Mouse (Mus musculus) limb, embryonic 15.5 days (tissue): Measurements from ENCODE around the gene Tufm. TPM values are rescaled to one million over a fixed set of nuclear protein-coding genes. Genes with fewer than 3 reads are reported as not detected.

Experiments
- ATAC-seq: fragments of 200-750 bp; cut with Nextera tagmentation; 2 replicates; pipeline ENCODE4 v1.8.0; 2017; ENCODE audit warnings: low read depth, moderate TSS enrichment; ENCODE audit not compliant: insufficient number of reproducible peaks, low FRiP score, low TSS enrichment
- H3K27ac ChIP-seq: fragments of 300-500 bp; sonication (generic); 2 replicates; pipeline ENCODE4 v1.5.1; 2015; ENCODE audit warnings: moderate library complexity, mild to moderate bottlenecking, inconsistent platforms
- H3K27me3 ChIP-seq: fragments of 300-500 bp; sonication (generic); 2 replicates; pipeline ENCODE4 v1.6.1; 2015; ENCODE audit warnings: inconsistent platforms
- H3K36me3 ChIP-seq: fragments of 300-500 bp; sonication (generic); 2 replicates; pipeline ENCODE4 v1.6.1; 2015; ENCODE audit warnings: inconsistent platforms
- H3K4me1 ChIP-seq: fragments of 300-500 bp; sonication (generic); 2 replicates; pipeline ENCODE4 v1.6.1; 2015; ENCODE audit warnings: inconsistent platforms
- H3K4me2 ChIP-seq: fragments of 300-500 bp; sonication (generic); 2 replicates; pipeline ENCODE4 v1.6.1; 2015; ENCODE audit warnings: mild to moderate bottlenecking, inconsistent platforms
- H3K4me3 ChIP-seq: fragments of 300-500 bp; sonication (generic); 2 replicates; pipeline ENCODE4 v1.5.1; 2015; ENCODE audit warnings: mild to moderate bottlenecking, inconsistent platforms
- H3K9ac ChIP-seq: fragments of 300-500 bp; sonication (generic); 2 replicates; pipeline ENCODE4 v1.6.1; 2015; ENCODE audit warnings: inconsistent platforms
- H3K9me3 ChIP-seq: fragments of 300-500 bp; sonication (generic); 2 replicates; pipeline ENCODE4 v1.6.1; 2016; ENCODE audit warnings: inconsistent platforms
- WGBS: fragments of 180-500 bp; shearing (Covaris S2); methylation state at CpG from one replicate; pipeline ENCODE4 v1.1.7; 2015; 5-methylcytosine and 5-hydroxymethylcytosine counted together
- polyA plus RNA-seq: library from polyadenylated mRNA; unstranded; fragments of >200 nt; fragmentation: Nextera tagmentation; extraction: Ambion mirVana; gene quantifications from 2 replicates; pipeline ENCODE4 v1.2.1, GENCODE M21; 2015

Tufm gene
- polyA plus RNA-seq, 1 experiment from 2014 or later = 120 TPM

- ATAC-seq = no peak
- Histone ChIP-seq H3K36me3 (peaks cover 55% of the 10 kb centered on the region), H3K4me3 (no peak overlapping the region), H3K4me1 (peaks cover 25% of the 10 kb centered on the region), H3K27ac (peak overlapping the region; percentile 58; the same call in 1 of the 2 replicates), H3K9me3 (no peaks in the 10 kb centered on the region), H3K27me3 (no peaks in the 10 kb centered on the region), H3K9ac (no peak overlapping the region), H3K4me2 (no peak overlapping the region)
- WGBS = 83% methylated on average over 5 of the region's 5 CpGs
These were observed 20.5 kb upstream of the Tufm start for GRCm38 (mm10) chr7:126466707-126467106.

- Histone ChIP-seq H3K4me1 (peaks cover 26% of the 10 kb centered on the region), H3K9ac (no peak overlapping the region), H3K9me3 (no peaks in the 10 kb centered on the region), H3K27me3 (no peaks in the 10 kb centered on the region), H3K27ac (no peak overlapping the region), H3K36me3 (peaks cover 61% of the 10 kb centered on the region), H3K4me2 (no peak overlapping the region), H3K4me3 (no peak overlapping the region)
- 74% methylated on average over 5 of the region's 5 CpGs for WGBS
- ATAC-seq = no peak
These were observed 19.9 kb upstream of the Tufm start for GRCm38 (mm10) chr7:126467271-126467670.

DNA sequence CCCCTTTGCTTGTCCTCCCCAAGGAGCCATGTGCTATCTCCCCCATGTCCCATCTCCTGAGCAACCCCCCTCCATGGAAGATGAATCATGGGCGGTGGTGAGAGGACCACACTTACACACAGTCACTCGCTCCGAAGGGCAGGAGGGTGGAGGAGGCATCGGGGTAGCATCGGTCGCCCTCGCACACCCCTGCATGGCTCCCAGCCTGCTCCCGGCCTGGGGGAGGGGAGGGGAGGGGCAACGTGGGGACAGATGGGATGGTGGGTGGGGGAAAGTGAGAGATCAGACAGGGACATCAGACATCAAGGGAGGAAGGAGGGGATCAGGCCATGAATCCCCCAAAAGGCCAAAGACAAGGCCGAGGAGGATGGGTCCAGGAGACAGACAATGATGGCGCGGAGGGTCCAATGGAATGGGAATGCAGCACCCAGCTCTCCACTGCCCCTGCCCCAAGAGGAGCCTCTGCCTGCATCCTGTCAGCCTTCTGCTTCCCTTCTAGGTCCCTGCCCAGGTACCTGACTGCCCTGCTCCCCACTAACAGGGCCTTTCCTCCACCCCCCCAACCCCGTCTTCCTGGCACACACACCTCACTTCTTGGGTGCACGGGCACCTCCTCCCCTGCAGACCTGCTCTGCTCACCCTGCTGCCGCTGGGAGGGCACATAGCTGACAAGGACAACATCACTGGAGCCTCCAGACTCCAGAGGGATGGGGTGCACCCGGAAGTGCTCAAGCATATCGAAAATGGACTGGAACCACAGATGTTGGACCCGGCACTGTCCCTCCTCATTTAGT is 19.1 kb upstream of the Tufm start:
- no peak for ATAC-seq
- 91% methylated on average over 18 of the region's 18 CpGs for WGBS
- peaks cover 30% of the 10 kb centered on the region for H3K4me1 ChIP-seq

DNA sequence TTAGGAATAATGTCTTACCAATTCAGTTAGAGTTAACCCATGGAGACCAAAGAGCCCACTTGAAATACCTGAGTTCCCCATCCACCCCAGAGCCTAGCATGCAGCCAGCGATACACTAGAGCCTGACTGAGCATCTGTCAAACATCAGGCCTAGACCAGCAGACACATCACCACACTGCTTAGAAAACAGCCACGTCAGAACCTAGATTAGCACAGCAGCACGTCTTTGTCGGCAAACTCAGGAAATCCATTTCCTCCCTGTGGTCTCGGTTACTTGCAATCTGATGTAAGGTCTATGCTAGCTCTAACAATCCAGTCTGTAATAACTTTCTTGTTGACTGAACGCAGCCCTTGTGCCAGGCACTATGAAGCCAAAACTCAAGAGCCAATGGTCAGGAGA is 17.1 kb upstream of the Tufm start:
- Histone ChIP-seq H3K9ac (no peak overlapping the region), H3K27ac (no peak overlapping the region), H3K4me1 (peaks cover 26% of the 10 kb centered on the region), H3K9me3 (no peaks in the 10 kb centered on the region), H3K4me2 (no peak overlapping the region), H3K36me3 (peaks cover 66% of the 10 kb centered on the region), H3K27me3 (no peaks in the 10 kb centered on the region), H3K4me3 (no peak overlapping the region)
- no peak for ATAC-seq
- WGBS = 75% methylated on average over 6 of the region's 6 CpGs

More for the DNA sequence above, 19.1 kb upstream of the Tufm start:
- no peak overlapping the region for H3K9ac ChIP-seq
- no peaks in the 10 kb centered on the region for H3K27me3 ChIP-seq
- no peaks in the 10 kb centered on the region for H3K9me3 ChIP-seq
- no peak overlapping the region for H3K4me3 ChIP-seq
- no peak overlapping the region for H3K4me2 ChIP-seq
- peaks cover 66% of the 10 kb centered on the region for H3K36me3 ChIP-seq
- H3K27ac ChIP-seq = no peak overlapping the region

GRCm38 (mm10) chr7:126471361-126471760 is 15.8 kb upstream of the Tufm start:
- H3K36me3 ChIP-seq = peaks cover 62% of the 10 kb centered on the region
- H3K27me3 ChIP-seq = no peaks in the 10 kb centered on the region
- no peak overlapping the region for H3K4me2 ChIP-seq
- no peak overlapping the region for H3K4me3 ChIP-seq
- 92% methylated on average over 5 of the region's 5 CpGs for WGBS
- H3K9me3 ChIP-seq = no peaks in the 10 kb centered on the region
- no peak overlapping the region for H3K27ac ChIP-seq
- no peak for ATAC-seq
- H3K4me1 ChIP-seq = peaks cover 22% of the 10 kb centered on the region
- H3K9ac ChIP-seq = no peak overlapping the region

DNA sequence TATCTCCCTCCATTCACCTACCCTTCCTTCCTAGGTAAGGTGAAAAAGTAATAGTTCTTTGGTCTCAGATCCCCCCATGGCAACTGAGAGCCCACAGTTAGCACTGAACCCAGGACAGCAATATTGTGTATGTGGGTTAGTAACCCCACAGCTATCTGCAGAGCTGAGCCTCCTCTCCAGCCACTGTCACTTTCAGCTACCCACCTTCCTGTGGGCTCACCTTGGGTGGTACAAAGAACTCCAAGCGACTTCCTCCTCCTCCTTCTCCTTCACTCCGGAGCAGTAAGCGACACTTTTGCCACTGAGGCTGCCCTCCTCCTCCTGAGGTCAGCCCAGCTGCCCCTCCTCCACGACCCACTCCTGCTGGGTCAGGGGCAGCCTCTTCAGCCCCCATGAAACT is 15.3 kb upstream of the Tufm start:
- no peaks in the 10 kb centered on the region for H3K27me3 ChIP-seq
- no peak for ATAC-seq
- H3K27ac ChIP-seq = no peak overlapping the region
- no peak overlapping the region for H3K9ac ChIP-seq
- H3K4me2 ChIP-seq = no peak overlapping the region
- peaks cover 57% of the 10 kb centered on the region for H3K36me3 ChIP-seq
- WGBS = 67% methylated on average over 4 of the region's 4 CpGs
- H3K4me3 ChIP-seq = no peak overlapping the region
- H3K4me1 ChIP-seq = peaks cover 22% of the 10 kb centered on the region
- H3K9me3 ChIP-seq = no peaks in the 10 kb centered on the region

DNA sequence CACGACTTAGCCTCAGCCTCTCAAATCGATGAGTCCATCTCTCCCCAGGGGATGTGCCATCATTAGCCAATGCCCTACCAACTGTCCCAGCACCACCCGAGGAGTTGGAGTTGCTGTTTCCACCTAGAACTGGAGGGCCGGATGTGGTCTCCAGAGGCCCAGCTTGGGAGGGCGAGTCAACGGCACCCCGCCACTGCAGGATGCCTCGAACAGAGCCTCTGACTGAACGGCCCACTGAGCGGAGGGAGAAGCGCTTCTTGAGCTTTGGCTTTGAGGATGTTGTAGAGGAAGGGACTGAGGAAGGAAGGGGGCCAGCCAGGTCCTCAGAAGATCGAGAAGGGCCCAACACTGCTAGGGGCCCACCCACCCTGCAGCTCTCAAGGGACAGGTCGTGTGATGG is 14.9 kb upstream of the Tufm start:
- no peaks in the 10 kb centered on the region for H3K27me3 ChIP-seq
- no peak overlapping the region for H3K9ac ChIP-seq
- peaks cover 22% of the 10 kb centered on the region for H3K4me1 ChIP-seq
- 83% methylated on average over 13 of the region's 13 CpGs for WGBS
- peaks cover 53% of the 10 kb centered on the region for H3K36me3 ChIP-seq
- H3K4me2 ChIP-seq = no peak overlapping the region
- ATAC-seq = no peak
- H3K27ac ChIP-seq = no peak overlapping the region
- H3K4me3 ChIP-seq = no peak overlapping the region
- H3K9me3 ChIP-seq = no peaks in the 10 kb centered on the region

DNA sequence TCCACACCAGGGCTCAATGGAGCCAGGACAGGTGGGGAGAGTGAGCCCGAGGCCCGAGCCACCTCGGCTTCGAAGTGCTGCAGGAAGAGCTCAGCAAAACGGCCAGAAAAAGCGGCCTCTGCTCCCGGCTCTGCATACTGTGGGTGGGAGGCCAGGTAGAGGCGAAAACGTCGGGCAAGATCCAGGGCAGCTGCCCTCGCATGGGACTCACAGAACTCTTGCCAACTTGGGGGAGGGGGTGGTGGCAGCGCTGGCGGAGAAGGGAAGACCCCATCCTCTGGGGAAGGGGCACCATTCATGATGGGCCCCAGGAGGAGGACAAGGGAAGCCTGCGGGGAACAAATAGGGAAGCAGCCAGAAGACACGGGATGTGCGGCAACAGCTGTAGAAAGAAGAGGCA is 14.4 kb upstream of the Tufm start:
- H3K36me3 ChIP-seq = peaks cover 48% of the 10 kb centered on the region
- H3K4me1 ChIP-seq = peaks cover 22% of the 10 kb centered on the region
- H3K27ac ChIP-seq = no peak overlapping the region
- H3K9me3 ChIP-seq = no peaks in the 10 kb centered on the region
- H3K9ac ChIP-seq = no peak overlapping the region
- H3K4me2 ChIP-seq = no peak overlapping the region
- no peak for ATAC-seq
- no peak overlapping the region for H3K4me3 ChIP-seq
- no peaks in the 10 kb centered on the region for H3K27me3 ChIP-seq
- 92% methylated on average over 16 of the region's 16 CpGs for WGBS

GRCm38 (mm10) chr7:126473470-126474086 is 13.6 kb upstream of the Tufm start:
- no peaks in the 10 kb centered on the region for H3K9me3 ChIP-seq
- peaks cover 22% of the 10 kb centered on the region for H3K4me1 ChIP-seq
- H3K27ac ChIP-seq = no peak overlapping the region; the same call in 1 of the 2 replicates
- 72% methylated on average over 9 of the region's 9 CpGs for WGBS
- peak overlapping the region; percentile 96; the same call in 1 of the 2 replicates for H3K9ac ChIP-seq
- H3K4me2 ChIP-seq = peak overlapping the region; percentile 86
- H3K4me3 ChIP-seq = peak overlapping the region; percentile 89
- no peak for ATAC-seq
- H3K27me3 ChIP-seq = no peaks in the 10 kb centered on the region
- H3K36me3 ChIP-seq = peaks cover 40% of the 10 kb centered on the region

DNA sequence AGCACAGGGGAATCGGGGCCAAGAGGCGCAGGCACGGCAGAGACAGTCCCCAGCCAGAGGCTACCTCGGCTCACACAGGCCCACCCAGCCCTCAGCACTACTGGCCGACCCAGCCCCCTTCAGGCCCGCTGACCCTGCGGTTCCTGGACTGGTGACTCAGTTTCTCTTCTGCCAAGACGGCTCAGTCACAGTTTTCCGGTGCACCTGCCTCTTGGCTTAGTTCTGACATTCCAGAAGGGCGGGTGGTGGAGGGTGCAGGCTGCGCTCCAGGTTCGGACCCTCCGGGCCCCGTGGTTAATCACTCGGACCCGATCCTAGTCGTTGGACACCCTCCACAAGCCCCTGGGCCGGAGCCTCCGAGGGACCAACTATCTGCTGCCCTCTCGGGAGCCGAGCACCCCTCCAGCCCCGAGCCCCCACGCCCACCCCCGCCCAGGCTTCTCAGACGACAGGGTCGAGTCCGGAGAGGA is 12.6 kb upstream of the Tufm start:
- under 1% methylated on average over 26 of the region's 27 CpGs for whole genome bisulfite sequencing
- H3K4me3 ChIP-seq = peak overlapping the region; percentile 89
- no peak for ATAC-seq
- H3K9me3 ChIP-seq = no peaks in the 10 kb centered on the region
- peak overlapping the region; percentile 95 for H3K27ac ChIP-seq
- H3K4me2 ChIP-seq = peak overlapping the region; percentile 86
- H3K4me1 ChIP-seq = peaks cover 22% of the 10 kb centered on the region
- H3K9ac ChIP-seq = peak overlapping the region; percentile 96
- peaks cover 30% of the 10 kb centered on the region for H3K36me3 ChIP-seq
- H3K27me3 ChIP-seq = no peaks in the 10 kb centered on the region

DNA sequence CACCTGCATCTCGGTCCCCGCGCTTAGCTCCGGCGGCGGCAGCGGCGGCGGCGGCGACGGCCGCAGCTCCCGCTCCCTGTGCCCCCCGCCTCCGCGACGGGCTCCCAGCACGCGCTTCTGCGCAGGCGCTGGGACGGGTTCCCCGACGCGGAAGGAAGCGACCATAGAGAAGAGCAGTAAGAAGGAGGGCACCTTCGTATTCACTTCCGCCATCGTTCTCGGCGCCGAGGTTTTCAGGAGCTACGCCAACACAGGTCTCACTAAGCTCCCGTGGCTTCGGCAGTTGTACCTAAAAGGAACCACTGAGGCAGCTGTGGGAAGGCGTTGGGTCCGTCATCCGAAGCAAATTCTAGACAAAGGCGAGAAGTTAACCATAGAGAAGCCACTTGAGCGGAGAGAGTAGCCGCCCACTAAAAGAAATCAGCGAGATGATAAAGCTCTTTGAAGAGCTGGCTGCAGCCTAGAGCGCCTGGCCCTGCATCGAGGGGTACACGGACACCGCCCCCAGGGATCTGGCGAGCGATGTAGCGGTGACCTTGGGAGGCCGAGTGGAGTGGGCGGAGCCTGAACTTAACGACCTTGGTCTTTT is 12.1 kb upstream of the Tufm start, which contains the start of gene Sh2b1:
Sh2b1 (minus strand) TSS at position 432 of the 589 bp plus-strand sequence.
- WGBS = under 1% methylated on average over 53 of the region's 53 CpGs
- H3K9me3 ChIP-seq = no peaks in the 10 kb centered on the region
- peaks cover 25% of the 10 kb centered on the region for H3K36me3 ChIP-seq
- H3K9ac ChIP-seq = peak within 1 kb of the TSS; percentile 96
- ATAC-seq = peak; percentile 89
- peaks cover 22% of the 10 kb centered on the region for H3K4me1 ChIP-seq
- H3K27ac ChIP-seq = peak within 1 kb of the TSS; percentile 95
- peak within 1 kb of the TSS; percentile 89 for H3K4me3 ChIP-seq
- no peaks in the 10 kb centered on the region for H3K27me3 ChIP-seq
- peak within 1 kb of the TSS; percentile 86 for H3K4me2 ChIP-seq

- Histone ChIP-seq H3K4me1 (peaks cover 7% of the 10 kb centered on the region), H3K9me3 (no peaks in the 10 kb centered on the region), H3K27ac (no peak overlapping the region), H3K9ac (no peak overlapping the region), H3K27me3 (no peaks in the 10 kb centered on the region), H3K36me3 (no peaks in the 10 kb centered on the region), H3K4me3 (no peak overlapping the region), H3K4me2 (no peak overlapping the region)
- 19% methylated on average over 5 of the region's 5 CpGs for whole genome bisulfite sequencing
- no peak for ATAC-seq
These were observed 5.5 kb upstream of the Tufm start for GRCm38 (mm10) chr7:126481699-126482098.
